Mouse (Mus musculus) hematopoietic stem cell, adult 5-6 weeks (primary cell): ENCODE results near the gene Rundc3b. TPM values are rescaled to one million over a fixed set of nuclear protein-coding genes. Genes with fewer than 3 reads are reported as not detected.

Source experiments
- ATAC-seq, 2 experiments: fragments of 125-278 bp in 1 of 2; replicated peaks in 1 of 2; 2 replicates each; pipeline ENCODE4 v1.8.0; 2016 to 2017; ENCODE audit warnings: inconsistent platforms in 2 of 2, mild to moderate bottlenecking in 2 of 2, moderate number of reproducible peaks in 2 of 2, low read depth in 1 of 2, moderate TSS enrichment in 1 of 2; ENCODE audit not compliant: low FRiP score in 2 of 2, poor library complexity in 2 of 2, severe bottlenecking in 2 of 2, insufficient read depth in 1 of 2, low TSS enrichment in 1 of 2
- total RNA-seq: library from RNA; stranded (forward); fragments of 172-1452, 232-1000 nt; gene quantifications from 2 replicates; pipeline ENCODE4 v1.2.3, GENCODE M21; 2017

Gene Rundc3b
- total RNA-seq, 1 experiment from 2014 or later, result 4.2 TPM

DNA sequence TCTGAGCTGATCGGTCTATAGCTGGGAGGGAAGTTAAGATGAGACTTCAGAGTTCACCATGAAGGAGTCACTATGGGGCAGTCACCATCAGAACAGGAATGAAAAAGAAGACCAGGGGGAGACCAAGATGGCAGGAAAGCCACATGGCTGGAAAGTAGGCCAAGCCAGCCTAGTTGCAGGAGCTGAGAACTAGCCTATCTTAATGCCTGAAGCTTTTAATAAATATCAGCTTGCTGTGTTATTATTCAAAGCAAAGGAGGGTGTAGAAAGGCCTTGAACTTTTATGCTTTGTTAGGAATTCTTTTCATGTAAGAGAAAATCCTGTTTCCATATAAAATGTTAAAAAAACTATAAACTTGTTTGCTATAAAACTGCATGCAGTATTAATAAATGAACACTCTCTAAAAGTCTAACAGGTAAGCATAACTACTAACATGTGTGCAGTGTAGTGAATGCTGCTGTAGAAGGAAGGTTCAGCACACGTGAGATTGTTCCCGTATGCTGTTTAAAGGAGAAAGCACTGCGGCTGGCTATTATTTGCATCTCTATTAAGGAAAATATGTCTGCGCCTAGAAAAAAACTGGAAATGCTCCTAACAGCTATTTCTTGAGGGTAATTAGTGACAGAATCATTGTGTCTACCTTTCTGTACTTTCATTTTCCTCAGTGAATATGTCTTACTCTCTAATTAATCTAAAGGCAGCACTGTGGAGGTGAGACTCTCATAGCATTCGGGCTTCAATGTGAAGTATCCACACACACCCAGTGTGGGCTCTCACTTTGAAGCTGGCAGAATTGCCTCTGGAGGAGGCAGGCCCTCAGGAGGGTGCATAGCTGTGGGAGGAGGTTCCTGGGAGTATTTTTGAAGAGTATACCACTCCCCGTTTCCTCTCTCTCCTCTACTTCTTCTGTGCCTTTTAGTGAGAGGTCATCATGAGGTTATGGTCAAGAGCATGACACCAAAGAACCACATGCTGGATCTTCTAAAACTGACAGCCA lies 81.3 kb downstream of the Rundc3b start:
- no peak for ATAC-seq

DNA sequence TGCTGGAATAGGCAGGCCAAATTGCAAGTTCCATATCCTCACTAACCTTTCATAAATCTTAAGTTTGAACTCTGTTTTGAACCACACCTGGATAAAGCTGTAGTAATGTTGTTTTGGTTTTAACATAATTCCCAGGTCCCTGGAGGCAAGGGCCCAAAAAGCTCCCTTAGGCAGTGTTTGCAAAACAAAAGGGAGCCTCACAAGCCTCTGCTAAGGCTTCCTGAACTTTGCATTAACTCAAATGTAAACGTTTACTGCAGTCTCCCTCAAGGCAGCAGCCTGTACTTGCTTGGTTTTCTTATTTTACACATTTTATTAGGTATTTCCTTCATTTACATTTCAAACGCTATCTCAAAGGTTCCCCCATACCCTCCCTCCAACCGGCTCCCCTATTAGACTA lies 103.7 kb downstream of the Rundc3b start:
- ATAC-seq, result no peak

DNA sequence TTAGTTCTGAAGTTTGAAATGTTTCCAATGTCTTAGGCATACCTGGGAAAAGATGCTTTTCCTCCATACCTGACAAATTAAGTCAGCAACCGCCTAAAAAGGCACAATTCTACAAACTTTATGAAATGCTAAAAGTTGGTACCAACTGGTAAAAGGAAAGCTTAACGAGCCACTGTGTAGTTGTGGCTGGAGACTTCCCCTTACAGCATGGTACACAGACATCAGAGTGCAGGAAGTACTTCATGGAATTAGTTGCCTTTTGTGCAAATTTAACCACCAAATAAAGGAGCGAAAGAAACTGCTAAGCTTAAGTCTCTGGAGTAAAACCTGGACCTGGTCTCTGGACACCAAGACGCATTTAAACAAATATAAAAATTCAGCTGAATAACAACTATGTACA lies 131.0 kb downstream of the Rundc3b start:
- peak in 1 of 2 experiments; percentile 67; a peak in 1 of 4 replicates for ATAC-seq

DNA sequence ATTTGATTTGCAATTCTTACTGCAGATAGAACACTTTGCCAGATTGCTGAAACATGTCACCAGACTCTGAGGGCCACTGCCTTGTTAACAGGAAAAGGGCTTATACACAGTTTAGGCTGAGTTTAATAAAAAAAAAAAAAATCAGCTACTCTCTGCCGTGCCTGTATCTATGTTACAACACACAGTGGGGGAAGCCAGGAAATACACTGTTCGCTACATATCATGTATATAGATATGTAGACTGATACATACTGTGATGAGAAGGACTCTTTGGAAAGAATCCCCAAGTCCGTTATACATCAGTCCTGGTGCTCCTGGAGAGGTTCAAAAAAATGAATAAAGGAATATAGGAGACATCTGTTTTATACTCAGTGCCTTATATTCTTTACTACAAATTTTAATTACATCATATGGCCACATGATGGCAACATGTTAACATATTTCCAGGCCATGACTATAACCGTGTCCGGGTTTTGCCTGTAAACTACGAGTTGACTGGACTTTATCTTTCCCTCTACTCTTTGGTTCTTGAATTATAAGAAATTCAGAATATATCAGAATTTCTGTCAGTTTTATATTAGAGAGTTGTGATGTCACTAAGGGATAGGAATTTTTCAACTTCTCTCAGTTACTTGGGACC lies 133.2 kb downstream of the Rundc3b start:
- ATAC-seq, result peak; percentile 70 to 83

DNA sequence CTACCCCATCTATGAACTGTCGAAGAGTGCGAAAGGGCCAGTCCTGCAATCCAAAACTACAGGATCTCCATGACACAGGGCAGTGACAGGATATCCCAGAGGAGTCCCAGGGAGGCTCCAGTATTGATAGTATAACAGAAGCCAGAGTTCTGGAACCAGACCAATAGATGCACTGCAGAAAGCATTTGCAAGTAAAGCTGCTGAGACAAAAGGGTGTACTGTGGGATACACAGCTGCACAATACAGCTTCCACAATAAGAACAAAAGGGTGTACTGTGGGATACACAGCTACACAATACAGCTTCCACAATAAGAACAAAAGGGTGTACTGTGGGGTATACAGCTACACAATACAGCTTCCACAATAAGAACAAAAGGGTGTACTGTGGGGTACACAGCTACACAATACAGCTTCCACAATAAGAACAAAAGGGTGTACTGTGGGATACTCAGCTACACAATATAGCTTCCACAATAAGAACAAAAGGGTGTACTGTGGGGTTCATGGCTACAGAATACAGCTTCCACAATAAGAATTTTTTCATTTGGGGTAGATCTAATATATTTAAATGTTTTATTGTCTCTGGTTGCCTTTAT lies 134.0 kb downstream of the Rundc3b start:
- ATAC-seq, result no peak

DNA sequence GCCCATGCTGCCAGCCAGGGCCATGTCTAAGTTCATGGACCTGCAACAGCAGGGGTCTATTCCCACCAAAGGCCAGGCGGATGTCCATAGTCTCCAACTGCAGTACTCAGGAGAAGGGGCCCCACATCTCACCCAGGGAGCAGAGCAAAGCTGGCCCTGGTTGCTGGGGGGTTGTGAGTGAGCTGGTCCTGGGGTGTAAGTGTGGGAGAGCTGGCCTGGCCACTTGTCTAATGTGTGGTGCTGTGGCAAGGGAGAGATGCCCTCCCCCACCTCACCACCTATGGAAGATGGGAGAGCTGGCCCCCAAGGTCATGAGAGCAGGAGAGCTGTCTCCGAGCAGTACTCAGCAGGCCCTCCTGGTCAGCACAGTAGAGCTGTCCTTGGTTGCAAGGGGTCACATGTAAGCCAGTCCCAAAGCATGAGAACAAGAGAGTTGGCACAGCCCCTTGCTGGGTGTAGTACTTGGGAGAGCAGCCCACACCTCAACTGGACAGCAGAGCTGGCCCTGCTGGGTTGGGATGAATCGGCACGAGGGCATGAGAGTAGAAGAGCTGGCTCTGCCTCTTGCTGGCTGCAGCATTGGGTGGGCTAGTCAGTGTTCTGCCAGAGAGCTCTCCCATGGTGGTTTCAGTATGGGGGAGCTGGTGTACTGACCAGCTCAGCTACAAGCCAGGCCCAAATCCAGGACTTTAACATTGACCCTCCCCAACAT lies 134.6 kb downstream of the Rundc3b start:
- no peak for ATAC-seq

DNA sequence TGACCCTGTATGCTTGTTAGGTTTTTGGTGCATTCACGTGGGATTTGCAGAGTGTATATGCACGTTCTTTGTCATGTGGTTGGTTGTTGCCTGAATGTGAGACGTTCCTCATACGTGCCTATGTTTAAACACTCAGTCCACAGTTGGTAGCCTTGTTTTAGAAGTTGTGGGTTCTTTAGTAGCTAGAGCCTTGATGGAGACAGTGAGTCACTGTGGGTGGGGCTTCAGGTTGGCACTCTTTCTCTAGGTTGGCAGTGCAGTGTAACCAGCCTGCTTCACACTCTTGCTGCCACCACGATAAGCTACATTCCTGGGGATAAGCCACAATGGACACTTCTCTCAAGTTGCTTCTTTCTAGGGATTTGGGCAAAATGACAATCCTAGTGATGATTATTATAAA lies 166.2 kb downstream of the Rundc3b start:
- ATAC-seq, result no peak; a peak in 1 of 4 replicates

DNA sequence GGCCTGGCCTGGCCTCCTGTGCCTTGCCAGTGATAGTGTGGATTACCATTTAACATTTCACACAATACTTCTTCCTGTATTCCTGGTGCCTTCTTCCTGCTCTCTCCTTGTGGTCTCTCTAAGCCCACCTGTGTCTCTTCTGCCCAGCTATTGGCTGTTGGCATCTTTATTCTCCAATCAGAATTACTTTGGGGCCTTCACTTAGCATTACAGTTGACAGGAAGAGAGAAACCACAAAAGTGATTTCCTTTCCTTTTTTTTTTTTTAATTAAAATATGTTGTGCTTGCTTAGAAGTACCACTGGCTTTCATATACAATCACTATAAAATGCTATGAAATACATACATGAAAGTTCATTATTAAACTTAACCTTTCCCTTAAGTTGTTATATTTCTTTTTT lies 167.2 kb downstream of the Rundc3b start:
- peak in 1 of 2 experiments; percentile 4; a peak in 1 of 4 replicates for ATAC-seq

Other genes with a start within 250 kb of the Rundc3b start
- 67.7 and 74.9 TPM in 2 replicates for gene Dbf4, start 200.2 kb downstream of the Rundc3b start, total RNA-seq
- 12.5 and 14.9 TPM in 2 replicates for gene Slc25a40, start 200.1 kb downstream of the Rundc3b start, total RNA-seq
- 3.1 and 5.0 TPM in 2 replicates for gene Abcb1a, start 37.1 kb upstream of the Rundc3b start, total RNA-seq
- gene Abcb1b, start 175.2 kb upstream of the Rundc3b start, total RNA-seq, result 48.1 and 62.7 TPM in 2 replicates